8 mouse cellular contexts compared by ENCODE assay signal in the genomic region with DNA sequence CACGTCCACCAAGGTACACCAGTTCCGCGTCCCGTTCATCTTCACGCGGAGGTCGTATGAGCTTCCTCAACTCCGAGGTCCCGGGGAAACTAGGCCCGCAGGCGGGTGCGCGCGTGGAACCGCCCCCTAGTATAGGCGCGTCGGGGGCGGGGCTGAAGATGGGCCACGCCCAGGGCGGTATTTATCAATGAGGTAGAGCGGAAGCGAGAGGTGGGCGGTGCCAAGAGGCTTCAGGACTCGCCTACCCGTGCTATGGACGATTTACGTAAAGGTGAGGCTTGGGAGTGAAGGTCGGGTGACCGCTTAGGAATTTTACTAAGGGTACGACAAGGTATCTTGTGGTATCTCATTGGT. TPM values are rescaled to one million over a fixed set of nuclear protein-coding genes. Genes with fewer than 3 reads are reported as not detected.
DNase-seq lines count a peak whose midpoint lies in the region; ATAC-seq and TF ChIP-seq lines count a peak whose summit lies in the region.
"Not testable (repeated sequence)": the region's sequence is repeated elsewhere in the genome, so short reads cannot be mapped to it uniquely, and the experiment has no call there.

No protein-coding gene starts in this region.

- WGBS in hindbrain, embryonic 15.5 days, result 0% methylated on average over 17 of the region's 31 CpGs
- WGBS in lung, embryonic 16.5 days, result 0% methylated on average over 16 of the region's 31 CpGs
- 2% methylated on average over 21 of the region's 31 CpGs for whole genome bisulfite sequencing in neural tube, embryonic 12.5 days

- not testable (repeated sequence) for TF ChIP-seq CTCF in gastrocnemius, adult 2 months (IDR thresholded peaks at IDR 0.05)

- peak overlapping the region; percentile 47 for H3K4me2 ChIP-seq in hindbrain, embryonic 15.5 days
- H3K4me2 ChIP-seq in lung, embryonic 16.5 days (ENCODE audit: low read depth, low read length), result peak overlapping the region; percentile 37; the same call in 1 of the 2 replicates
- H3K4me2 ChIP-seq in neural tube, embryonic 12.5 days (replicated peaks), result peak overlapping the region; percentile 47

- not testable (repeated sequence) for H3K9me3 ChIP-seq in hindbrain, embryonic 15.5 days; lung, embryonic 16.5 days (ENCODE audit: control insufficient read depth, low read length); neural tube, embryonic 12.5 days

- H3K27me3 ChIP-seq in hindbrain, embryonic 15.5 days; lung, embryonic 16.5 days (ENCODE audit: control insufficient read depth, insufficient read depth, low read depth, low read length); neural tube, embryonic 12.5 days (replicated peaks): not testable (repeated sequence)

- H3K36me3 ChIP-seq in hindbrain, embryonic 15.5 days; lung, embryonic 16.5 days (ENCODE audit: control insufficient read depth, insufficient read depth, low read length); neural tube, embryonic 12.5 days: not testable (repeated sequence)

- not testable (repeated sequence) for H3K27ac ChIP-seq in gastrocnemius, adult 2 months; hindbrain, embryonic 15.5 days (replicated peaks); lung, embryonic 16.5 days (ENCODE audit: low read length); neural tube, embryonic 12.5 days

- H3K4me1 ChIP-seq in hindbrain, embryonic 15.5 days (replicated peaks); lung, embryonic 16.5 days (replicated peaks; ENCODE audit: control insufficient read depth, insufficient read depth, low read length); neural tube, embryonic 12.5 days: not testable (repeated sequence)

- not testable (repeated sequence) for H3K9ac ChIP-seq in hindbrain, embryonic 15.5 days; lung, embryonic 16.5 days (ENCODE audit: low read length); neural tube, embryonic 12.5 days

- peak overlapping the region; percentile 60 for H3K4me3 ChIP-seq in gastrocnemius, adult 2 months
- H3K4me3 ChIP-seq in hindbrain, embryonic 15.5 days, result peak overlapping the region; percentile 37
- peak overlapping the region; percentile 37 for H3K4me3 ChIP-seq in lung, embryonic 16.5 days (ENCODE audit: low read length)
- H3K4me3 ChIP-seq in neural tube, embryonic 12.5 days, result peak overlapping the region; percentile 28; the same call in 1 of the 2 replicates

- intact Hi-C loops in gastrocnemius, adult 2 months (cut with DNase I), result not testable (repeated sequence)

- DNase-seq in adrenal gland, adult 18-20 months (ENCODE audit: low spot score in 2 of 2), result peak; percentile 26 to 44
- DNase-seq in gastrocnemius, adult 2 months, result peak; percentile 37
- DNase-seq in layer of hippocampus, adult 11-12 months (ENCODE audit: low spot score), result peak; percentile 12
- DNase-seq in testis, postnatal 14 days (ENCODE audit: low spot score), result peak; percentile 74

- ATAC-seq in common myeloid progenitor, adult 5-6 weeks (replicated peaks; ENCODE audit: low read depth, poor library complexity, severe bottlenecking), result peak; percentile 94
- peak; percentile 95 for ATAC-seq in hindbrain, embryonic 15.5 days (ENCODE audit: low FRiP score, low read depth)
- peak; percentile 96 for ATAC-seq in lung, embryonic 16.5 days (ENCODE audit: low read depth)
- ATAC-seq in neural tube, embryonic 12.5 days (ENCODE audit: low FRiP score, low read depth), result peak; percentile 95

RNA-seq across cellular contexts. Expression of a gene that starts 28.3 kb away (rescaled TPM):
- total RNA-seq in adrenal gland, adult 18-20 months (2021), result 1 to 10 TPM; 1.0 TPM
- total RNA-seq in common myeloid progenitor, adult 5-6 weeks (2017), result not detected in 2 replicates
- under 1 TPM in 1 of 2 experiments, not detected in 1; 0.08 TPM for total RNA-seq in gastrocnemius, adult 2 months (2021)
- polyA plus RNA-seq in hindbrain, embryonic 15.5 days (2015; fragmentation: Nextera tagmentation; extraction: Ambion mirVana), result 13.5 and 14.3 TPM in 2 replicates
- 33.6 and 37.7 TPM in 2 replicates for polyA plus RNA-seq in lung, embryonic 16.5 days (2015; fragmentation: Nextera tagmentation; extraction: Ambion mirVana)
- 4.1 and 4.3 TPM in 2 replicates for polyA plus RNA-seq in neural tube, embryonic 12.5 days (2016; fragmentation: Nextera tagmentation; extraction: Ambion mirVana)

Comparison
In these comparisons a context has a peak if more than half of its experiments do, and no peak if none do; other contexts are left out.
1. DNase-seq: peak in every context shown above with its lines; median percentile 74 in testis, postnatal 14 days; 37 in gastrocnemius, adult 2 months; 35 in adrenal gland, adult 18-20 months; 12 in layer of hippocampus, adult 11-12 months.